Mouse (Mus musculus): ENCODE measurements around the gene Nrxn3. TPM values are rescaled to one million over a fixed set of nuclear protein-coding genes. Genes with fewer than 3 reads are reported as not detected.

Gene Nrxn3
- polyA plus RNA-seq, 1 experiment from 2014 or later: 0.72 TPM

- DNase-seq: no peak
- no peaks in the 10 kb centered on the region for H3K4me1 ChIP-seq (ENCODE audit: insufficient read depth)
- H3K27me3 ChIP-seq (ENCODE audit: insufficient read depth, low read length): no peaks in the 10 kb centered on the region
- H3K9me3 ChIP-seq (ENCODE audit: low read length): no peaks in the 10 kb centered on the region
- 69% methylated on average over 2 of the region's 2 CpGs for WGBS (ENCODE audit: insufficient replicate concordance)
- TF ChIP-seq EP300 (IDR thresholded peaks at IDR 0.05; ENCODE audit: low read depth): no peak
- no peaks in the 10 kb centered on the region for H3K36me3 ChIP-seq (replicated peaks; ENCODE audit: insufficient read depth, low read length)
- H3K27ac ChIP-seq (ENCODE audit: low read depth): no peak overlapping the region
- no peak overlapping the region for H3K4me3 ChIP-seq (ENCODE audit: low read depth, low read length)
- H3K9ac ChIP-seq (replicated peaks): no peak overlapping the region
- no peak overlapping the region for H3K4me2 ChIP-seq (ENCODE audit: low read depth, low read length)
- ATAC-seq: no peak
Observed at GRCm38 (mm10) chr12:89551291-89551690, 828.6 kb downstream of the Nrxn3 start.

GRCm38 (mm10) chr12:89553223-89553880 is 830.7 kb downstream of the Nrxn3 start:
- DNase-seq: no peak
- 60% methylated on average over 4 of the region's 4 CpGs for WGBS (ENCODE audit: insufficient replicate concordance)
- H3K4me1 ChIP-seq (ENCODE audit: insufficient read depth): no peaks in the 10 kb centered on the region
- no peaks in the 10 kb centered on the region for H3K27me3 ChIP-seq (ENCODE audit: insufficient read depth, low read length)
- H3K27ac ChIP-seq (ENCODE audit: low read depth): no peak overlapping the region
- no peak overlapping the region for H3K4me3 ChIP-seq (ENCODE audit: low read depth, low read length)
- no peak overlapping the region for H3K4me2 ChIP-seq (ENCODE audit: low read depth, low read length)
- H3K9ac ChIP-seq (replicated peaks): no peak overlapping the region
- no peaks in the 10 kb centered on the region for H3K36me3 ChIP-seq (replicated peaks; ENCODE audit: insufficient read depth, low read length)
- no peaks in the 10 kb centered on the region for H3K9me3 ChIP-seq (ENCODE audit: low read length)
- ATAC-seq: no peak
- no peak for TF ChIP-seq CTCF (IDR thresholded peaks at IDR 0.05; ENCODE audit: low read depth)
- TF ChIP-seq EP300 (IDR thresholded peaks at IDR 0.05; ENCODE audit: low read depth): no peak

- ATAC-seq (no peak), DNase-seq (no peak)
- Histone ChIP-seq H3K27me3 (ENCODE audit: insufficient read depth, low read length) (no peaks in the 10 kb centered on the region), H3K9me3 (ENCODE audit: low read length) (no peaks in the 10 kb centered on the region), H3K36me3 (replicated peaks; ENCODE audit: insufficient read depth, low read length) (no peaks in the 10 kb centered on the region), H3K9ac (replicated peaks) (no peak overlapping the region), H3K4me3 (ENCODE audit: low read depth, low read length) (no peak overlapping the region), H3K27ac (ENCODE audit: low read depth) (no peak overlapping the region), H3K4me2 (ENCODE audit: low read depth, low read length) (no peak overlapping the region), H3K4me1 (ENCODE audit: insufficient read depth) (no peaks in the 10 kb centered on the region)
- TF ChIP-seq EP300 (IDR thresholded peaks at IDR 0.05; ENCODE audit: low read depth) (no peak), CTCF (IDR thresholded peaks at IDR 0.05; ENCODE audit: low read depth) (no peak)
- WGBS (ENCODE audit: insufficient replicate concordance): 69% methylated on average over 2 of the region's 2 CpGs
Observed at GRCm38 (mm10) chr12:89554171-89554570, 831.5 kb downstream of the Nrxn3 start.

- Histone ChIP-seq H3K4me1 (ENCODE audit: insufficient read depth) (no peaks in the 10 kb centered on the region), H3K4me2 (ENCODE audit: low read depth, low read length) (no peak overlapping the region), H3K4me3 (ENCODE audit: low read depth, low read length) (no peak overlapping the region), H3K27ac (ENCODE audit: low read depth) (no peak overlapping the region), H3K9ac (replicated peaks) (no peak overlapping the region), H3K27me3 (ENCODE audit: insufficient read depth, low read length) (no peaks in the 10 kb centered on the region), H3K36me3 (replicated peaks; ENCODE audit: insufficient read depth, low read length) (no peaks in the 10 kb centered on the region), H3K9me3 (ENCODE audit: low read length) (no peaks in the 10 kb centered on the region)
- no peak for ATAC-seq
- no peak for DNase-seq
- 61% methylated on average over 2 of the region's 2 CpGs for WGBS (ENCODE audit: insufficient replicate concordance)
- TF ChIP-seq EP300 (IDR thresholded peaks at IDR 0.05; ENCODE audit: low read depth) (no peak), CTCF (IDR thresholded peaks at IDR 0.05; ENCODE audit: low read depth) (peak; percentile 14; the same call in 1 of the 2 replicates)
Observed at GRCm38 (mm10) chr12:89554740-89555430, 832.2 kb downstream of the Nrxn3 start.

- no peak for TF ChIP-seq EP300 (IDR thresholded peaks at IDR 0.05; ENCODE audit: low read depth)
- TF ChIP-seq CTCF (IDR thresholded peaks at IDR 0.05; ENCODE audit: low read depth): no peak
- DNase-seq (no peak), ATAC-seq (no peak)
- Histone ChIP-seq H3K27me3 (ENCODE audit: insufficient read depth, low read length) (no peaks in the 10 kb centered on the region), H3K4me1 (ENCODE audit: insufficient read depth) (no peaks in the 10 kb centered on the region), H3K9ac (replicated peaks) (no peak overlapping the region), H3K4me3 (ENCODE audit: low read depth, low read length) (no peak overlapping the region), H3K4me2 (ENCODE audit: low read depth, low read length) (no peak overlapping the region), H3K9me3 (ENCODE audit: low read length) (no peaks in the 10 kb centered on the region), H3K36me3 (replicated peaks; ENCODE audit: insufficient read depth, low read length) (no peaks in the 10 kb centered on the region), H3K27ac (ENCODE audit: low read depth) (no peak overlapping the region)
- WGBS (ENCODE audit: insufficient replicate concordance): 52% methylated on average over 1 of the region's 1 CpGs
Observed at GRCm38 (mm10) chr12:89558921-89559320, 836.2 kb downstream of the Nrxn3 start.

GRCm38 (mm10) chr12:89561989-89562565 is 839.4 kb downstream of the Nrxn3 start:
- DNase-seq (no peak), ATAC-seq (no peak)
- Histone ChIP-seq H3K4me3 (ENCODE audit: low read depth, low read length) (no peak overlapping the region), H3K9me3 (ENCODE audit: low read length) (no peaks in the 10 kb centered on the region), H3K4me1 (ENCODE audit: insufficient read depth) (no peaks in the 10 kb centered on the region), H3K9ac (replicated peaks) (no peak overlapping the region), H3K27ac (ENCODE audit: low read depth) (no peak overlapping the region), H3K36me3 (replicated peaks; ENCODE audit: insufficient read depth, low read length) (no peaks in the 10 kb centered on the region), H3K4me2 (ENCODE audit: low read depth, low read length) (no peak overlapping the region), H3K27me3 (ENCODE audit: insufficient read depth, low read length) (no peaks in the 10 kb centered on the region)
- TF ChIP-seq EP300 (IDR thresholded peaks at IDR 0.05; ENCODE audit: low read depth): no peak
- WGBS (ENCODE audit: insufficient replicate concordance): 71% methylated on average over 4 of the region's 4 CpGs

Measured in liver, postnatal 0 days (tissue).